Mouse (Mus musculus): Measurements from ENCODE around the gene Alpk3.
A peak's percentile ranks its signal among the peaks of the same experiment; 100 is the strongest.

Gene Alpk3

GRCm38 (mm10) chr7:81074546-81074945, 17.1 kb downstream of the Alpk3 start:
- DNase-seq (ENCODE audit: low read depth, low spot score) = no peak

GRCm38 (mm10) chr7:81075299-81075698, 17.9 kb downstream of the Alpk3 start:
- DNase-seq (ENCODE audit: low read depth, low spot score) = no peak

- no peak for DNase-seq (ENCODE audit: low read depth, low spot score)
These were observed 18.3 kb downstream of the Alpk3 start for GRCm38 (mm10) chr7:81075732-81076131.

- no peak for DNase-seq (ENCODE audit: low read depth, low spot score)
These were observed 19.6 kb downstream of the Alpk3 start for GRCm38 (mm10) chr7:81077009-81077408.

GRCm38 (mm10) chr7:81078740-81079139, 21.3 kb downstream of the Alpk3 start:
- DNase-seq (ENCODE audit: low read depth, low spot score) = no peak

- DNase-seq (ENCODE audit: low read depth, low spot score) = no peak
These were observed 36.1 kb downstream of the Alpk3 start for GRCm38 (mm10) chr7:81093420-81093965.

- no peak for DNase-seq (ENCODE audit: low read depth, low spot score)
These were observed 36.8 kb downstream of the Alpk3 start for GRCm38 (mm10) chr7:81094104-81094757.

GRCm38 (mm10) chr7:81100341-81100740, 42.9 kb downstream of the Alpk3 start:
- no peak for DNase-seq (ENCODE audit: low read depth, low spot score)

- DNase-seq (ENCODE audit: low read depth, low spot score) = no peak
These were observed 45.5 kb downstream of the Alpk3 start for GRCm38 (mm10) chr7:81102854-81103253.

GRCm38 (mm10) chr7:81105525-81105924, 48.1 kb downstream of the Alpk3 start:
- DNase-seq (ENCODE audit: low read depth, low spot score) = no peak

GRCm38 (mm10) chr7:81108226-81108625, 50.8 kb downstream of the Alpk3 start:
- no peak for DNase-seq (ENCODE audit: low read depth, low spot score)

- no peak for DNase-seq (ENCODE audit: low read depth, low spot score)
These were observed 52.6 kb downstream of the Alpk3 start for GRCm38 (mm10) chr7:81109717-81110651.

- DNase-seq (ENCODE audit: low read depth, low spot score) = no peak
These were observed 53.4 kb downstream of the Alpk3 start for GRCm38 (mm10) chr7:81110791-81111190.

- no peak for DNase-seq (ENCODE audit: low read depth, low spot score)
These were observed 54.3 kb downstream of the Alpk3 start for GRCm38 (mm10) chr7:81111729-81112128.

GRCm38 (mm10) chr7:81112686-81113360, 55.4 kb downstream of the Alpk3 start:
- no peak for DNase-seq (ENCODE audit: low read depth, low spot score)

GRCm38 (mm10) chr7:81114555-81114954, 57.2 kb downstream of the Alpk3 start, which contains the start of gene Slc28a1:
Gene Slc28a1 (plus strand): TSS chr7:81114799.
- no peak for DNase-seq (ENCODE audit: low read depth, low spot score)

- no peak for DNase-seq (ENCODE audit: low read depth, low spot score)
These were observed 63.7 kb downstream of the Alpk3 start for GRCm38 (mm10) chr7:81121099-81121498.

GRCm38 (mm10) chr7:81122808-81123207, 65.4 kb downstream of the Alpk3 start:
- DNase-seq (ENCODE audit: low read depth, low spot score) = no peak

GRCm38 (mm10) chr7:81123553-81123952, 66.2 kb downstream of the Alpk3 start:
- DNase-seq (ENCODE audit: low read depth, low spot score) = peak; percentile 20

GRCm38 (mm10) chr7:81124773-81125172, 67.4 kb downstream of the Alpk3 start:
- DNase-seq (ENCODE audit: low read depth, low spot score) = peak; percentile 48

GRCm38 (mm10) chr7:81125215-81126175, 68.1 kb downstream of the Alpk3 start:
- peak; percentile 8 for DNase-seq (ENCODE audit: low read depth, low spot score)
